Comparison of ENCODE assay signal across 8 mouse cellular contexts in the genomic region with DNA sequence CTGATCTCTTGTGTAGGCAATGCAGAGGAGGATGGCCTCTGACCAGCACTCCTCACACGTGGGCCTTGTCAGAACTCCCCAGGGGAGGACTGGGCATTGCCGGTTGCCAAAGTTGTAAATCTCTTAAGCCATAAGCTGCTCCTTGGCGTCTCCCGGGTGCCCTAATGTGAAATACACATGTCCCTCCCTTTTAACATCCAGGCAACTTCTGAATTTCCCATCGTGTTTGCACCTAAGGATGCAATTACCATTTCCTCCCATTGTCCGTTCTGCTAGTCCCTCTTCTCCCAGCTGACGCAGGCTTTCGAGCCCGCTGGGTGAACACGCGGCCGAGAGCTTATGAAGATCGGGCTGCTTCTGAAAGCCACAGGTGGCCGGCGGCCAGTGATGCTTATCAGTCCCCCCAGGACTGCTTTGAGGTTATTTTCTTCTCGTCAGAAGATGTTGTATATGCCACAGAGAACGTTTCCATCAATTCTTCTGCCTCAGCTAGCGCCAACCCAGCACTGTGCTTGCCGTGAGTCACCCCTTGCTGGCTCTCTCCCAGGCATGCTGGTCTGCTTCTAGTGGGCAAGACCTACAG. TPM values are rescaled to one million over a fixed set of nuclear protein-coding genes. Genes with fewer than 3 reads are reported as not detected.
A peak's percentile ranks its signal among the peaks of the same experiment; 100 is the strongest.
DNase-seq lines count a peak whose midpoint lies in the region; ATAC-seq and TF ChIP-seq lines count a peak whose summit lies in the region.

No protein-coding gene starts in this region.

- H3K4me2 ChIP-seq in kidney, embryonic 16.5 days (replicated peaks; ENCODE audit: low read depth, low read length) = no peak overlapping the region
- H3K4me2 ChIP-seq in myocyte (ENCODE audit: low read depth) = peak overlapping the region; percentile 79
- H3K4me2 ChIP-seq in forebrain, embryonic 12.5 days = no peak overlapping the region

- H3K4me3 ChIP-seq in kidney, embryonic 16.5 days (ENCODE audit: low read length) = no peak overlapping the region
- H3K4me3 ChIP-seq in myocyte = no peak overlapping the region
- no peak overlapping the region for H3K4me3 ChIP-seq in forebrain, embryonic 12.5 days (replicated peaks)

- WGBS in kidney, embryonic 16.5 days = 19% methylated on average over 19 of the region's 19 CpGs
- WGBS in forebrain, embryonic 12.5 days = 74% methylated on average over 19 of the region's 19 CpGs

- DNase-seq in retina, postnatal 1 day = peak; percentile 17
- DNase-seq in retina, embryonic 14.5 days (ENCODE audit: low spot score) = no peak
- peak; percentile 17 to 50 for DNase-seq in gastrocnemius, adult 8-10 months (ENCODE audit: low spot score in 2 of 2)
- DNase-seq in frontal cortex, postnatal 14 days (ENCODE audit: low spot score in 2 of 2) = no peak
- DNase-seq in right cerebral cortex, postnatal 14 days = no peak

- H3K27me3 ChIP-seq in kidney, embryonic 16.5 days (ENCODE audit: insufficient read depth, low read length) = no peaks in the 10 kb centered on the region
- H3K27me3 ChIP-seq in myocyte (ENCODE audit: control insufficient read depth, insufficient read depth, insufficient read length) = no peaks in the 10 kb centered on the region
- H3K27me3 ChIP-seq in forebrain, embryonic 12.5 days = no peaks in the 10 kb centered on the region

- no peak for TF ChIP-seq POLR2A in myocyte (IDR thresholded peaks at IDR 0.05; ENCODE audit: insufficient read length, low read depth)

- no peak overlapping the region; the same call in 1 of the 2 replicates for H3K27ac ChIP-seq in kidney, embryonic 16.5 days (ENCODE audit: low read length)
- H3K27ac ChIP-seq in forebrain, embryonic 12.5 days = no peak overlapping the region

- ATAC-seq in kidney, embryonic 16.5 days (ENCODE audit: low FRiP score, low TSS enrichment) = peak; percentile 85
- no peak for ATAC-seq in forebrain, embryonic 12.5 days (ENCODE audit: low FRiP score)

- H3K9ac ChIP-seq in kidney, embryonic 16.5 days (replicated peaks; ENCODE audit: low read length) = no peak overlapping the region
- H3K9ac ChIP-seq in forebrain, embryonic 12.5 days = no peak overlapping the region

- H3K79me2 ChIP-seq in myocyte (ENCODE audit: control insufficient read depth, insufficient read depth) = no peaks in the 10 kb centered on the region

- H3K9me3 ChIP-seq in kidney, embryonic 16.5 days (ENCODE audit: low read length) = no peaks in the 10 kb centered on the region
- H3K9me3 ChIP-seq in forebrain, embryonic 12.5 days = no peaks in the 10 kb centered on the region

- peaks cover 10% of the 10 kb centered on the region; the same call in 1 of the 2 replicates for H3K36me3 ChIP-seq in kidney, embryonic 16.5 days (ENCODE audit: insufficient read depth, low read length)
- no peaks in the 10 kb centered on the region for H3K36me3 ChIP-seq in myocyte (ENCODE audit: control insufficient read depth, insufficient read depth)
- H3K36me3 ChIP-seq in forebrain, embryonic 12.5 days (replicated peaks) = peaks cover 32% of the 10 kb centered on the region

- H3ac ChIP-seq in myocyte (ENCODE audit: control insufficient read depth, insufficient read length) = no peak overlapping the region

- H3K4me1 ChIP-seq in kidney, embryonic 16.5 days (ENCODE audit: insufficient read depth, low read length) = 0 out of 2 replicates have a peak, but pooled peaks cover 2% of the 10 kb centered on the region
- H3K4me1 ChIP-seq in forebrain, embryonic 12.5 days = no peaks in the 10 kb centered on the region

TF ChIP-seq in myocyte, 11 proteins besides CTCF, POLR2A, EP300 and RAD21:
- TF ChIP-seq USF1 (IDR thresholded peaks at IDR 0.05; ENCODE audit: low read depth) (peak; percentile 77), MAX (IDR thresholded peaks at IDR 0.05; ENCODE audit: low read depth) (peak; percentile 17), POLR2AphosphoS2 (IDR thresholded peaks at IDR 0.05; ENCODE audit: insufficient read length, low read depth) (no peak)

RNA-seq across cellular contexts. Expression of gene Aqp1, which starts 41.6 kb away (rescaled TPM):
- 100 to 1,000 TPM; 145 to 259 (median 191) TPM for total RNA-seq in gastrocnemius, adult 8-10 months (2022)
- 50.8 and 69.9 TPM in 2 replicates for polyA plus RNA-seq in kidney, embryonic 16.5 days (2015; fragmentation: Nextera tagmentation; extraction: Ambion mirVana)
- 32.0 TPM for polyA plus RNA-seq in myocyte (2012; fragmentation: generic; extraction: Trizol)
- polyA plus RNA-seq in forebrain, embryonic 12.5 days (2016; fragmentation: Nextera tagmentation; extraction: Ambion mirVana) = 3.2 and 4.9 TPM in 2 replicates

Comparison
In these comparisons a context has a peak if more than half of its experiments do, and no peak if none do; other contexts are left out.
1. DNase-seq: peak in retina, postnatal 1 day (single experiment) and gastrocnemius, adult 8-10 months (2 of 2); none in retina, embryonic 14.5 days (single experiment), frontal cortex, postnatal 14 days (0 of 2) and right cerebral cortex, postnatal 14 days (single experiment).